Mouse (Mus musculus) thymus, postnatal 14 days (tissue): ENCODE results near the gene Olfr1157.

Experiments used
- DNase-seq: peaks from one replicate; pipeline ENCODE4 v3.0.0; 2021

Gene Olfr1157

GRCm38 (mm10) chr2:87968199-87968598, at the start of gene Olfr1157:
TSS of gene Olfr1157 (minus strand) at chr2:87968299.
- DNase-seq = no peak

- DNase-seq = no peak
Measured at GRCm38 (mm10) chr2:88007515-88008318, 39.6 kb upstream of the Olfr1157 start, which contains the start of gene Olfr1160. TSS of gene Olfr1160 (minus strand) at chr2:88008268.

- no peak for DNase-seq
Measured at GRCm38 (mm10) chr2:87989813-87990212, 21.7 kb upstream of the Olfr1157 start, which contains the start of gene Olfr1158. TSS of gene Olfr1158 (plus strand) at chr2:87990113.

- DNase-seq = no peak
Measured at GRCm38 (mm10) chr2:87974563-87974962, 6.5 kb upstream of the Olfr1157 start, which contains the start of gene Olfr74. TSS of gene Olfr74 (minus strand) at chr2:87974663.

GRCm38 (mm10) chr2:87953000-87953399, 15.1 kb downstream of the Olfr1157 start, which contains the start of gene Olfr1156:
TSS of gene Olfr1156 (minus strand) at chr2:87953100.
- no peak for DNase-seq

- DNase-seq = no peak
Measured at GRCm38 (mm10) chr2:87945037-87945436, 23.1 kb downstream of the Olfr1157 start, which contains the start of gene Olfr1155. TSS of gene Olfr1155 (minus strand) at chr2:87945137.
